Mouse (Mus musculus): ENCODE data around the gene Prr22. TPM values are rescaled to one million over a fixed set of nuclear protein-coding genes. Genes with fewer than 3 reads are reported as not detected.

Gene Prr22
- polyA plus RNA-seq, 2 experiments = 0.58 to 4.5 TPM

DNA sequence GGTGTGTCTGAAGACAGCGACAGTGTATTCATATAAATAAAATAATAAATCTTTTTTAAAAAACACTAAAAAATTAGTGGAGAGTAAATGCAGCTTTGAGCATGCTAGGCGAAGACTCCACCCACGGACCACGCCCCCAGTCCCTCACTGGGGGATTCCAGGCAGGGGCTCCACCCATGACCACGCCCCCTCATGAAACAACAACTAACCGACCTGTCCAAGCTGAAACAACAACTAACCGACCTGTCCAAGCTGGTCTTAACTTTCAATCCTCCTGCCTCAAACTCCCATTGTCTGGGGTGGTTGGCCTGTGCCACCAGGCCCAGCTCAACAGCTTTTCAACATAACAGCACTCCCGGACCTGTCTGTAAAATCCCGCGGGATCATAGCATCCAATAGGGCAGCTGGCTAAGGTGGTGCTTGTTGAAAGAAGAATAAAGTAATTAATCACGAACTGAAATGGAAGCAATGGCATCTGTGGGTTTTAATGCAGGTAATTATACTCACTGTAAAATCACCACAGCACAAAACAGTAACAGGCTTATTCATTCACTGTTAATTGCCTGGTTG lies 48.1 kb downstream of the Prr22 start:
- H3K27ac ChIP-seq (replicated peaks; ENCODE audit: low read depth, low read length) = no peak overlapping the region
- ATAC-seq (ENCODE audit: low FRiP score, low read depth) (no peak), DNase-seq (ENCODE audit: low spot score) (no peak)
- H3K9me3 ChIP-seq (ENCODE audit: control insufficient read depth, low read length) = no peaks in the 10 kb centered on the region
- no peaks in the 10 kb centered on the region for H3K27me3 ChIP-seq (ENCODE audit: control insufficient read depth, insufficient read depth, low read length)
- H3K36me3 ChIP-seq (ENCODE audit: control insufficient read depth, insufficient read depth, low read length) = no peaks in the 10 kb centered on the region
- H3K4me1 ChIP-seq (ENCODE audit: control insufficient read depth, insufficient read depth, low read length) = no peaks in the 10 kb centered on the region
- 0 out of 2 replicates have a peak overlapping the region, but pooled peaks have one; percentile 13 for H3K4me2 ChIP-seq (replicated peaks; ENCODE audit: low read depth, low read length, severe bottlenecking)
- TF ChIP-seq POLR2A (IDR thresholded peaks at IDR 0.05; ENCODE audit: borderline replicate concordance, extremely low read depth, insufficient read depth, insufficient read length) = no peak
- H3K9ac ChIP-seq (ENCODE audit: low read depth, low read length, severe bottlenecking) = no peak overlapping the region
- 26% methylated on average over 11 of the region's 11 CpGs for WGBS
- H3K4me3 ChIP-seq (replicated peaks; ENCODE audit: low read length) = no peak overlapping the region

- Histone ChIP-seq H3K4me3 (replicated peaks; ENCODE audit: low read length) (no peak overlapping the region), H3K36me3 (ENCODE audit: control insufficient read depth, insufficient read depth, low read length) (no peaks in the 10 kb centered on the region), H3K4me1 (ENCODE audit: control insufficient read depth, insufficient read depth, low read length) (no peaks in the 10 kb centered on the region), H3K27me3 (ENCODE audit: control insufficient read depth, insufficient read depth, low read length) (no peaks in the 10 kb centered on the region), H3K4me2 (replicated peaks; ENCODE audit: low read depth, low read length, severe bottlenecking) (no peak overlapping the region), H3K9ac (ENCODE audit: low read depth, low read length, severe bottlenecking) (no peak overlapping the region), H3K27ac (replicated peaks; ENCODE audit: low read depth, low read length) (no peak overlapping the region), H3K9me3 (ENCODE audit: control insufficient read depth, low read length) (no peaks in the 10 kb centered on the region)
- no peak for TF ChIP-seq POLR2A (IDR thresholded peaks at IDR 0.05; ENCODE audit: borderline replicate concordance, extremely low read depth, insufficient read depth, insufficient read length)
- WGBS = 73% methylated on average over 6 of the region's 6 CpGs
- DNase-seq (ENCODE audit: low spot score) = no peak
- ATAC-seq (ENCODE audit: low FRiP score, low read depth) = no peak
Observed at GRCm38 (mm10) chr17:56819032-56819545, 49.0 kb downstream of the Prr22 start.

- Histone ChIP-seq H3K27me3 (ENCODE audit: control insufficient read depth, insufficient read depth, low read length) (no peaks in the 10 kb centered on the region), H3K9ac (ENCODE audit: low read depth, low read length, severe bottlenecking) (no peak overlapping the region), H3K36me3 (ENCODE audit: control insufficient read depth, insufficient read depth, low read length) (no peaks in the 10 kb centered on the region), H3K4me3 (replicated peaks; ENCODE audit: low read length) (no peak overlapping the region), H3K4me2 (replicated peaks; ENCODE audit: low read depth, low read length, severe bottlenecking) (no peak overlapping the region), H3K4me1 (ENCODE audit: control insufficient read depth, insufficient read depth, low read length) (no peaks in the 10 kb centered on the region), H3K9me3 (ENCODE audit: control insufficient read depth, low read length) (no peaks in the 10 kb centered on the region), H3K27ac (replicated peaks; ENCODE audit: low read depth, low read length) (no peak overlapping the region)
- 68% methylated on average over 8 of the region's 8 CpGs for WGBS
- DNase-seq (ENCODE audit: low spot score) (no peak), ATAC-seq (ENCODE audit: low FRiP score, low read depth) (no peak)
- no peak for TF ChIP-seq POLR2A (IDR thresholded peaks at IDR 0.05; ENCODE audit: borderline replicate concordance, extremely low read depth, insufficient read depth, insufficient read length)
Observed at GRCm38 (mm10) chr17:56819694-56820111, 49.7 kb downstream of the Prr22 start.

Other genes with a start within 250 kb of the Prr22 start
- 7.7 and 8.7 TPM in 2 replicates for gene Gm20219, start 215.9 kb upstream of the Prr22 start, polyA plus RNA-seq (2012; rRNA removed)
- 5.7 and 9.1 TPM in 2 replicates for gene Gm20219, start 215.9 kb upstream of the Prr22 start, polyA plus RNA-seq (2014; fragmentation: Nextera tagmentation; extraction: Ambion mirVana)
- 99.9 and 133 TPM in 2 replicates for gene Safb2, start 185.7 kb upstream of the Prr22 start, polyA plus RNA-seq (2012; rRNA removed)
- gene Safb2, start 185.7 kb upstream of the Prr22 start, polyA plus RNA-seq (2014; fragmentation: Nextera tagmentation; extraction: Ambion mirVana) = 52.1 and 66.3 TPM in 2 replicates
- 157 and 169 TPM in 2 replicates for gene Safb, start 185.4 kb upstream of the Prr22 start, polyA plus RNA-seq (2012; rRNA removed)
- 71.8 and 83.6 TPM in 2 replicates for gene Safb, start 185.4 kb upstream of the Prr22 start, polyA plus RNA-seq (2014; fragmentation: Nextera tagmentation; extraction: Ambion mirVana)
- 112 and 141 TPM in 2 replicates for gene 2410015M20Rik, start 160.5 kb upstream of the Prr22 start, polyA plus RNA-seq (2012; rRNA removed)
- 257 and 294 TPM in 2 replicates for gene 2410015M20Rik, start 160.5 kb upstream of the Prr22 start, polyA plus RNA-seq (2014; fragmentation: Nextera tagmentation; extraction: Ambion mirVana)
- 2,428 and 2,960 TPM in 2 replicates for gene Rpl36, start 156.8 kb upstream of the Prr22 start, polyA plus RNA-seq (2012; rRNA removed)
- gene Rpl36, start 156.8 kb upstream of the Prr22 start, polyA plus RNA-seq (2014; fragmentation: Nextera tagmentation; extraction: Ambion mirVana) = 2,222 and 2,347 TPM in 2 replicates
- gene Lonp1, start 143.4 kb upstream of the Prr22 start, polyA plus RNA-seq (2012; rRNA removed) = 76.7 and 79.4 TPM in 2 replicates
- gene Lonp1, start 143.4 kb upstream of the Prr22 start, polyA plus RNA-seq (2014; fragmentation: Nextera tagmentation; extraction: Ambion mirVana) = 45.6 and 54.9 TPM in 2 replicates
- gene Catsperd, start 142.1 kb upstream of the Prr22 start, polyA plus RNA-seq (2012; rRNA removed) = 1.0 TPM in 2 replicates
- 0.48 and 0.58 TPM in 2 replicates for gene Catsperd, start 142.1 kb upstream of the Prr22 start, polyA plus RNA-seq (2014; fragmentation: Nextera tagmentation; extraction: Ambion mirVana)
- 139 and 154 TPM in 2 replicates for gene Ranbp3, start 97.0 kb upstream of the Prr22 start, polyA plus RNA-seq (2012; rRNA removed)
- 86.3 and 93.8 TPM in 2 replicates for gene Ranbp3, start 97.0 kb upstream of the Prr22 start, polyA plus RNA-seq (2014; fragmentation: Nextera tagmentation; extraction: Ambion mirVana)
- gene Ndufa11, start 52.5 kb upstream of the Prr22 start, polyA plus RNA-seq (2012; rRNA removed) = 251 and 322 TPM in 2 replicates
- gene Ndufa11, start 52.5 kb upstream of the Prr22 start, polyA plus RNA-seq (2014; fragmentation: Nextera tagmentation; extraction: Ambion mirVana) = 469 and 480 TPM in 2 replicates
- 23.4 and 24.1 TPM in 2 replicates for gene Vmac, start 52.2 kb upstream of the Prr22 start, polyA plus RNA-seq (2012; rRNA removed)
- gene Vmac, start 52.2 kb upstream of the Prr22 start, polyA plus RNA-seq (2014; fragmentation: Nextera tagmentation; extraction: Ambion mirVana) = 24.1 and 25.0 TPM in 2 replicates
- 24.1 and 36.7 TPM in 2 replicates for gene Nrtn, start 12.7 kb upstream of the Prr22 start, polyA plus RNA-seq (2012; rRNA removed)
- 31.9 and 36.5 TPM in 2 replicates for gene Nrtn, start 12.7 kb upstream of the Prr22 start, polyA plus RNA-seq (2014; fragmentation: Nextera tagmentation; extraction: Ambion mirVana)
- 107 and 144 TPM in 2 replicates for gene Dus3l, start 5.5 kb upstream of the Prr22 start, polyA plus RNA-seq (2012; rRNA removed)
- gene Dus3l, start 5.5 kb upstream of the Prr22 start, polyA plus RNA-seq (2014; fragmentation: Nextera tagmentation; extraction: Ambion mirVana) = 43.6 and 44.4 TPM in 2 replicates
- gene Rfx2, start 60.8 kb downstream of the Prr22 start, polyA plus RNA-seq (2012; rRNA removed) = 8.2 and 12.1 TPM in 2 replicates
- 4.2 and 4.5 TPM in 2 replicates for gene Rfx2, start 60.8 kb downstream of the Prr22 start, polyA plus RNA-seq (2014; fragmentation: Nextera tagmentation; extraction: Ambion mirVana)
- gene Acsbg2, start 104.2 kb downstream of the Prr22 start, polyA plus RNA-seq (2012; rRNA removed) = 0.03 TPM in 1 of 2 replicates, not detected in the other
- gene Acsbg2, start 104.2 kb downstream of the Prr22 start, polyA plus RNA-seq (2014; fragmentation: Nextera tagmentation; extraction: Ambion mirVana) = not detected in 2 replicates
- gene 1700061G19Rik, start 105.2 kb downstream of the Prr22 start, polyA plus RNA-seq (2012; rRNA removed) = 0.03 and 0.08 TPM in 2 replicates
- gene 1700061G19Rik, start 105.2 kb downstream of the Prr22 start, polyA plus RNA-seq (2014; fragmentation: Nextera tagmentation; extraction: Ambion mirVana) = 0.26 TPM in 2 replicates
- gene Mllt1, start 165.2 kb downstream of the Prr22 start, polyA plus RNA-seq (2012; rRNA removed) = 98.3 and 132 TPM in 2 replicates
- 34.5 and 36.3 TPM in 2 replicates for gene Mllt1, start 165.2 kb downstream of the Prr22 start, polyA plus RNA-seq (2014; fragmentation: Nextera tagmentation; extraction: Ambion mirVana)
- gene Acer1, start 211.9 kb downstream of the Prr22 start, polyA plus RNA-seq (2012; rRNA removed) = 1.0 and 1.5 TPM in 2 replicates
- gene Acer1, start 211.9 kb downstream of the Prr22 start, polyA plus RNA-seq (2014; fragmentation: Nextera tagmentation; extraction: Ambion mirVana) = 1.4 and 5.6 TPM in 2 replicates
- 139 and 177 TPM in 2 replicates for gene Clpp, start 220.1 kb downstream of the Prr22 start, polyA plus RNA-seq (2012; rRNA removed)
- 150 and 155 TPM in 2 replicates for gene Clpp, start 220.1 kb downstream of the Prr22 start, polyA plus RNA-seq (2014; fragmentation: Nextera tagmentation; extraction: Ambion mirVana)
- gene Alkbh7, start 227.1 kb downstream of the Prr22 start, polyA plus RNA-seq (2012; rRNA removed) = 25.1 and 33.9 TPM in 2 replicates
- gene Alkbh7, start 227.1 kb downstream of the Prr22 start, polyA plus RNA-seq (2014; fragmentation: Nextera tagmentation; extraction: Ambion mirVana) = 40.6 and 41.8 TPM in 2 replicates
- not detected in 2 replicates for gene Pspn, start 229.8 kb downstream of the Prr22 start, polyA plus RNA-seq (2012; rRNA removed)
- not detected in 2 replicates for gene Pspn, start 229.8 kb downstream of the Prr22 start, polyA plus RNA-seq (2014; fragmentation: Nextera tagmentation; extraction: Ambion mirVana)
- 37.4 and 68.5 TPM in 2 replicates for gene Gtf2f1, start 241.0 kb downstream of the Prr22 start, polyA plus RNA-seq (2012; rRNA removed)
- gene Gtf2f1, start 241.0 kb downstream of the Prr22 start, polyA plus RNA-seq (2014; fragmentation: Nextera tagmentation; extraction: Ambion mirVana) = 54.1 and 60.1 TPM in 2 replicates
- gene Gm17949, start 241.2 kb downstream of the Prr22 start, polyA plus RNA-seq (2012; rRNA removed) = 0.05 TPM in 1 of 2 replicates, not detected in the other
- gene Gm17949, start 241.2 kb downstream of the Prr22 start, polyA plus RNA-seq (2014; fragmentation: Nextera tagmentation; extraction: Ambion mirVana) = 0.22 and 0.26 TPM in 2 replicates